Mouse (Mus musculus): ENCODE measurements around the gene Gps2. TPM values are rescaled to one million over a fixed set of nuclear protein-coding genes. Genes with fewer than 3 reads are reported as not detected.
A peak's percentile ranks its signal among the peaks of the same experiment; 100 is the strongest.

Gene Gps2
- polyA plus RNA-seq, 1 experiment: 37.3 TPM

- H3K36me3 ChIP-seq (ENCODE audit: control insufficient read depth, insufficient read depth): no peaks in the 10 kb centered on the region
- TF ChIP-seq CTCF (IDR thresholded peaks at IDR 0.05; ENCODE audit: control insufficient read depth, insufficient read depth, insufficient read length) (no peak), USF1 (IDR thresholded peaks at IDR 0.05; ENCODE audit: low read depth) (no peak)
- no peaks in the 10 kb centered on the region for H3K79me2 ChIP-seq (ENCODE audit: control insufficient read depth, insufficient read depth)
- H3ac ChIP-seq (ENCODE audit: control insufficient read depth, insufficient read length, low read depth): no peak overlapping the region
- peaks cover 6% of the 10 kb centered on the region for H3K27me3 ChIP-seq (ENCODE audit: control insufficient read depth, insufficient read depth, insufficient read length)
- H3K79me3 ChIP-seq (ENCODE audit: low read depth): no peaks in the 10 kb centered on the region
- H3K4me3 ChIP-seq (ENCODE audit: insufficient read depth, poor library complexity, severe bottlenecking): no peak overlapping the region
Observed at GRCm38 (mm10) chr11:69871822-69872221, 41.9 kb upstream of the Gps2 start.

GRCm38 (mm10) chr11:69872451-69872850 is 41.2 kb upstream of the Gps2 start:
- Histone ChIP-seq H3K79me3 (ENCODE audit: low read depth) (no peaks in the 10 kb centered on the region), H3K27me3 (ENCODE audit: control insufficient read depth, insufficient read depth, insufficient read length) (peaks cover under 1% of the 10 kb centered on the region), H3K79me2 (ENCODE audit: control insufficient read depth, insufficient read depth) (peaks cover 3% of the 10 kb centered on the region), H3K36me3 (ENCODE audit: control insufficient read depth, insufficient read depth) (no peaks in the 10 kb centered on the region), H3ac (ENCODE audit: control insufficient read depth, insufficient read length, low read depth) (no peak overlapping the region), H3K4me3 (ENCODE audit: insufficient read depth, poor library complexity, severe bottlenecking) (no peak overlapping the region)
- peak; percentile 29 for TF ChIP-seq USF1 (IDR thresholded peaks at IDR 0.05; ENCODE audit: low read depth)
- TF ChIP-seq MYOD1 (IDR thresholded peaks at IDR 0.05; ENCODE audit: control insufficient read depth, insufficient read length, low read depth): no peak
- no peak for TF ChIP-seq CEBPB (IDR thresholded peaks at IDR 0.05; ENCODE audit: low read depth)
- TF ChIP-seq MAX (IDR thresholded peaks at IDR 0.05): no peak
- TF ChIP-seq MYOG (IDR thresholded peaks at IDR 0.05; ENCODE audit: control insufficient read depth, extremely low read depth, insufficient read length): no peak
- TF ChIP-seq CTCF (IDR thresholded peaks at IDR 0.05; ENCODE audit: control insufficient read depth, insufficient read depth, insufficient read length): no peak
- no peak for TF ChIP-seq FOSL1 (IDR thresholded peaks at IDR 0.05; ENCODE audit: insufficient read depth, low read length, poor library complexity, severe bottlenecking)

GRCm38 (mm10) chr11:69876186-69876585 is 37.5 kb upstream of the Gps2 start:
- Histone ChIP-seq H3K4me3 (ENCODE audit: insufficient read depth, poor library complexity, severe bottlenecking) (no peak overlapping the region), H3K79me2 (ENCODE audit: control insufficient read depth, insufficient read depth) (peaks cover 36% of the 10 kb centered on the region), H3K36me3 (ENCODE audit: control insufficient read depth, insufficient read depth) (no peaks in the 10 kb centered on the region), H3K79me3 (ENCODE audit: low read depth) (peaks cover 28% of the 10 kb centered on the region), H3ac (ENCODE audit: control insufficient read depth, insufficient read length, low read depth) (no peak overlapping the region), H3K27me3 (ENCODE audit: control insufficient read depth, insufficient read depth, insufficient read length) (no peaks in the 10 kb centered on the region)
- TF ChIP-seq FOSL1 (IDR thresholded peaks at IDR 0.05; ENCODE audit: insufficient read depth, low read length, poor library complexity, severe bottlenecking): no peak
- TF ChIP-seq MYOD1 (IDR thresholded peaks at IDR 0.05; ENCODE audit: control insufficient read depth, insufficient read length, low read depth): no peak
- TF ChIP-seq MYOG (IDR thresholded peaks at IDR 0.05; ENCODE audit: control insufficient read depth, extremely low read depth, insufficient read length): no peak
- TF ChIP-seq CTCF (IDR thresholded peaks at IDR 0.05; ENCODE audit: control insufficient read depth, insufficient read depth, insufficient read length): no peak
- TF ChIP-seq CEBPB (IDR thresholded peaks at IDR 0.05; ENCODE audit: low read depth): no peak
- TF ChIP-seq USF1 (IDR thresholded peaks at IDR 0.05; ENCODE audit: low read depth): no peak
- no peak for TF ChIP-seq MAX (IDR thresholded peaks at IDR 0.05)

GRCm38 (mm10) chr11:69876867-69877266 is 36.8 kb upstream of the Gps2 start:
- Histone ChIP-seq H3K79me3 (ENCODE audit: low read depth) (peaks cover 28% of the 10 kb centered on the region), H3K27me3 (ENCODE audit: control insufficient read depth, insufficient read depth, insufficient read length) (no peaks in the 10 kb centered on the region), H3K36me3 (ENCODE audit: control insufficient read depth, insufficient read depth) (no peaks in the 10 kb centered on the region), H3ac (ENCODE audit: control insufficient read depth, insufficient read length, low read depth) (no peak overlapping the region), H3K4me3 (ENCODE audit: insufficient read depth, poor library complexity, severe bottlenecking) (no peak overlapping the region), H3K79me2 (ENCODE audit: control insufficient read depth, insufficient read depth) (peaks cover 36% of the 10 kb centered on the region)
- TF ChIP-seq CTCF (IDR thresholded peaks at IDR 0.05; ENCODE audit: control insufficient read depth, insufficient read depth, insufficient read length) (peak; percentile 95), CEBPB (IDR thresholded peaks at IDR 0.05; ENCODE audit: low read depth) (no peak)

- H3K4me3 ChIP-seq (ENCODE audit: insufficient read depth, poor library complexity, severe bottlenecking): peak within 1 kb of the TSS; percentile 68
- peaks cover 36% of the 10 kb centered on the region for H3K79me2 ChIP-seq (ENCODE audit: control insufficient read depth, insufficient read depth)
- H3K27me3 ChIP-seq (ENCODE audit: control insufficient read depth, insufficient read depth, insufficient read length): no peaks in the 10 kb centered on the region
- H3ac ChIP-seq (ENCODE audit: control insufficient read depth, insufficient read length, low read depth): peak within 1 kb of the TSS; percentile 49
- TF ChIP-seq CTCF (IDR thresholded peaks at IDR 0.05; ENCODE audit: control insufficient read depth, insufficient read depth, insufficient read length) (no peak), MYOG (IDR thresholded peaks at IDR 0.05; ENCODE audit: control insufficient read depth, extremely low read depth, insufficient read length) (no peak), MYOD1 (IDR thresholded peaks at IDR 0.05; ENCODE audit: control insufficient read depth, insufficient read length, low read depth) (no peak), CEBPB (IDR thresholded peaks at IDR 0.05; ENCODE audit: low read depth) (no peak), USF1 (IDR thresholded peaks at IDR 0.05; ENCODE audit: low read depth) (no peak), MAX (IDR thresholded peaks at IDR 0.05) (no peak), FOSL1 (IDR thresholded peaks at IDR 0.05; ENCODE audit: insufficient read depth, low read length, poor library complexity, severe bottlenecking) (no peak)
- peaks cover 28% of the 10 kb centered on the region for H3K79me3 ChIP-seq (ENCODE audit: low read depth)
- no peaks in the 10 kb centered on the region for H3K36me3 ChIP-seq (ENCODE audit: control insufficient read depth, insufficient read depth)
Observed at GRCm38 (mm10) chr11:69877878-69878277, 35.8 kb upstream of the Gps2 start, which contains the start of gene Tmem95. Gene Tmem95, minus strand, starts transcription at chr11:69878018.

- Histone ChIP-seq H3ac (ENCODE audit: control insufficient read depth, insufficient read length, low read depth) (peak overlapping the region; percentile 49), H3K79me2 (ENCODE audit: control insufficient read depth, insufficient read depth) (peaks cover 36% of the 10 kb centered on the region), H3K27me3 (ENCODE audit: control insufficient read depth, insufficient read depth, insufficient read length) (no peaks in the 10 kb centered on the region), H3K79me3 (ENCODE audit: low read depth) (peaks cover 28% of the 10 kb centered on the region), H3K4me3 (ENCODE audit: insufficient read depth, poor library complexity, severe bottlenecking) (no peak overlapping the region), H3K36me3 (ENCODE audit: control insufficient read depth, insufficient read depth) (no peaks in the 10 kb centered on the region)
- TF ChIP-seq FOSL1 (IDR thresholded peaks at IDR 0.05; ENCODE audit: insufficient read depth, low read length, poor library complexity, severe bottlenecking) (no peak), MAX (IDR thresholded peaks at IDR 0.05) (no peak)
Observed at GRCm38 (mm10) chr11:69878399-69878798, 35.3 kb upstream of the Gps2 start.
